Mouse (Mus musculus) olfactory bulb, adult 2 months (tissue): ENCODE measurements around the gene Chn2. TPM values are rescaled to one million over a fixed set of nuclear protein-coding genes. Genes with fewer than 3 reads are reported as not detected.

Source experiments
- H3K27ac ChIP-seq: fragments of 200-500 bp; 2 replicates; pipeline ENCODE4 v1.5.1; 2012; ENCODE audit warnings: low read depth, low read length; ENCODE audit not compliant: insufficient read depth
- H3K4me1 ChIP-seq: fragments of 200-500 bp; 2 replicates; pipeline ENCODE4 v1.6.1; 2012; ENCODE audit warnings: low read length; ENCODE audit not compliant: control insufficient read depth, insufficient read depth
- H3K4me3 ChIP-seq: fragments of 200-500 bp; 2 replicates; pipeline ENCODE4 v1.5.1; 2012; ENCODE audit warnings: mild to moderate bottlenecking, low read depth, low read length, moderate library complexity; ENCODE audit not compliant: insufficient read depth
- CTCF ChIP-seq: fragments of 200-500 bp; IDR thresholded peaks from 2 replicates; pipeline ENCODE4 v1.5.1; 2012; ENCODE audit warnings: low read depth, mild to moderate bottlenecking, low read length, moderate library complexity; ENCODE audit not compliant: insufficient read depth
- POLR2A ChIP-seq: fragments of 200-500 bp; IDR thresholded peaks from 2 replicates; pipeline ENCODE4 v1.6.1; 2012; ENCODE audit warnings: mild to moderate bottlenecking, low read depth, low read length, moderate library complexity; ENCODE audit not compliant: insufficient read depth
- WGBS: fragments of 180-500 bp; shearing (Covaris S2); methylation state at CpG from one replicate; pipeline ENCODE4 v1.1.7; 2018; 5-methylcytosine and 5-hydroxymethylcytosine counted together
- polyA plus RNA-seq: library from polyadenylated mRNA; stranded (reverse); fragments of >200 nt; gene quantifications from 2 replicates; pipeline ENCODE4 v1.2.4, GENCODE M21; 2012; ENCODE audit warnings: low replicate concordance; ENCODE audit not compliant: missing spikeins, insufficient read depth, insufficient read length

The Chn2 gene
- polyA plus RNA-seq, 1 experiment: not detected

DNA sequence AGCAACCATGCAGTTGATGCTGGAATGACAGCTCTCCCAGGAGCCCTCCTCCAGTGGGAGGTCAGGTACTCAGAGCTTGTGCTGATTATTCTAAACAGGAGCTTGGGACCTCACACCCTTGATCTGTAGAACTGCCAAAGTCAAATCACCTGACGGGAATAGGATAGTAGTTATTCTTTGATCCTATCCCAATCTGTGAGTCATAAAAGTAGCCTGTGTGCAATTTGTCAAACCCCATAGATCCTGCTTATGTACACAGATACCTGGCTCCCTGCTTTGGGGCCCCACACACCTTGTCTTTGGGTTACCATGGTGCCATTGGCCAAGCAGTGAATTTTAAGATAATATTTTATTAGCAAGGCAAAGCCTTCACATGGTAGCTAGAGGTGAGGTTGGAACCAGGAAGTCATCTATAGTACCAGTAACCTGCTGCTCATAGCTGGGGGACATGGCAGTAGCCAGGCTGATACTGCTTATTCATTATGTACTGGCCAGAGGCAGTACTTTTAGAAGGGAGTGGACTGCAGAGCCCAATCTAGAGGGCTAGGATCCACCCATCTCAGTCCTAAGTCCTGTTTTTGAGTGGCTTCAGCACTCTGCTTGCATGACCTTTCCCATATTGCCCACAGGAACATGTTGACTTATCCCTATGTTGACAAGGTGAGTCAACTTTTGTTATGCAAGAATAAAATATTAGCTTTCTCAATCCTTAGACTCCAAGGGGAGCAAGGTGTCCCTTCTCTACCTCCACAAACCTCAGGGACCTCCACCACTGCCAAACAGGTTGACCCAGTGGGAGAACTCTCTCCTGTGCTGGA lies 139.9 kb downstream of the Chn2 start:
- Histone ChIP-seq H3K27ac (no peak overlapping the region), H3K4me3 (no peak overlapping the region), H3K4me1 (no peaks in the 10 kb centered on the region; the same call in 1 of the 2 replicates)
- WGBS: 91% methylated on average over 1 of the region's 1 CpGs
- TF ChIP-seq POLR2A (no peak), CTCF (no peak)

DNA sequence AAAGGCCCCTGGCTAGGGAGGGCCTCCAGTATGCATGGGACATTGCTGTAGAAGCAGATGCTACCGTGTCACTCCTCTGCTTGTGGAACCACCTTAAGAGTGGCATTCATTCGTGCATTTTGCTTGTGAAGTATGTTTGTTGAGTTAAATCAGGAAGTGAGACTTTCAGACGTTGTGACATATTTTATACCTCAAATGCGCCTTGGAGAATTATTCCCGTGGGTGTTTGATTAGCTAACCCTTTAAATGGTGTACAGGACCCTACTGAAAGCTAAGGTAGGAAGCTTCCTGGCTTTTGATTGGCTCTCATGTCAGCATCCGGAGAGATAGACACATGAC lies 140.5 kb downstream of the Chn2 start:
- TF ChIP-seq CTCF (no peak), POLR2A (no peak)
- H3K27ac ChIP-seq: no peak overlapping the region
- no peaks in the 10 kb centered on the region; the same call in 1 of the 2 replicates for H3K4me1 ChIP-seq
- no peak overlapping the region for H3K4me3 ChIP-seq
- 85% methylated on average over 6 of the region's 6 CpGs for WGBS

DNA sequence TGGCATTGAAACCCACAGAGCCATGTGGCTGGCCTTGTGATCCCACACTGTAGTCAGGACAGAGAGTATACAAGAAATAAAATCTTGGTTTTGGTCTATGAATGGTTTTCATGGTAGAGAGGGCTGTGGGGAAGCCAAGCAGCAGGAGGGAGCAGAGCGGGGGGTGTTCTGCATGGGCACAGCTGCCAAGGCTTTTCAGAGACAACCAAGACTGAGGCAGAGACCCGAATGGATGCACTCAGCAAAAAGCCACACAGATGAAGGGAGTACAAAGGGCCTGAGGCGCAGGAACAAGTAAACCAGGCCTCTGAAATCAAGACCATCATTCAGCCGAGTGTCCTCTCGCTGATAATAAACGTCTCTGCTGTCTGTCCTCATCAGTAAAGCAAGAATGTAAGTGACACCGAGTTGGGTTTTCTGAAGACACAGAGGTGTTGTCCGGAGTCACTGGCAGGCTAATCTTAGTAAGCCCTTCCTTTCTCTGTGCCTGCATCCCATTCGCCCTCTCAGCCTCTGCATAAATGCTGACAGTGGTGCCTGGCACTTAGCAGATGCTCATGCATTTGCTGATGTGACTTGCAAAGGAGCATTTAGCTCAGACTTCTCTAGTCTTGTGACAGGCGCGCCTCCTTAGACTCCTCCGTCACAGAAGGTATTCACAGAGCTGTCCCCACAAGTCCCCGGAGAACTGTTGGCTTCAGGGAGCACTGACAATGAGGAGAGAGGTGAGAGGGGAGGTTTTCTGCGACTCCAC lies 144.6 kb downstream of the Chn2 start:
- Histone ChIP-seq H3K27ac (no peak overlapping the region), H3K4me3 (no peak overlapping the region), H3K4me1 (no peaks in the 10 kb centered on the region; the same call in 1 of the 2 replicates)
- 57% methylated on average over 14 of the region's 14 CpGs for WGBS
- TF ChIP-seq POLR2A (no peak), CTCF (no peak)

DNA sequence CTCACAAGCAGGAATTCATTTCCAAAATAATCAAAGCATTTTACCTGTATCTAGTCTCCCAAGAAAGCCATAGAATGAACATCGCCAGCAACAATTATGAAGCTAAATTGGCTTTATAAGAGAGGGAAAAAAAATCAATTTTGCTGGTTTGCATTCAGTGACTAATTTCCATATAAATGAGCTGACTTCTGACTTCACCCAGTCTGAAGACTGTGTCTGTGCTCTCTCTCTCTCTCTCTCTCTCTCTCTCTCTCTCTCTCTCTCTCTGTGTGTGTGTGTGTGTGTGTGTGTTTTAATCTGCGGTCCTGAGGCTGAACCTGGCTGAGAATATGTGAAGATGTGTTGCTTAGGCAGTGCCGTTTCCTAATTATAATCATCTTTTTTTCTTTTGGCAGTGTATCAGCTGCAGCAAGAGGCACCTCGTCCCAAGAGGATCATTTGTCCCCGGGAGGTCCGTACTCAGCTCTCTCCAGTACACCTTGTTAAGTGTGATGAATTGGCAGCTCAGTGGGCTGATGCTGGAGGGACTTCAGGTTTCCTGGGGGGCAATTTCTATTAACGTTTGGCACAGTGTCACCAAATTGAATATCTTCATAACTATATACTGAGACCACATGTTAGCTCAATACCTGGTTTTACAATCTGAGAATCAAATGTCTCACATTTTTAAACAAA lies 154.4 kb downstream of the Chn2 start:
- H3K4me1 ChIP-seq: no peaks in the 10 kb centered on the region
- no peak overlapping the region for H3K4me3 ChIP-seq
- 52% methylated on average over 7 of the region's 7 CpGs for WGBS
- TF ChIP-seq CTCF (no peak), POLR2A (no peak)
- no peak overlapping the region for H3K27ac ChIP-seq

DNA sequence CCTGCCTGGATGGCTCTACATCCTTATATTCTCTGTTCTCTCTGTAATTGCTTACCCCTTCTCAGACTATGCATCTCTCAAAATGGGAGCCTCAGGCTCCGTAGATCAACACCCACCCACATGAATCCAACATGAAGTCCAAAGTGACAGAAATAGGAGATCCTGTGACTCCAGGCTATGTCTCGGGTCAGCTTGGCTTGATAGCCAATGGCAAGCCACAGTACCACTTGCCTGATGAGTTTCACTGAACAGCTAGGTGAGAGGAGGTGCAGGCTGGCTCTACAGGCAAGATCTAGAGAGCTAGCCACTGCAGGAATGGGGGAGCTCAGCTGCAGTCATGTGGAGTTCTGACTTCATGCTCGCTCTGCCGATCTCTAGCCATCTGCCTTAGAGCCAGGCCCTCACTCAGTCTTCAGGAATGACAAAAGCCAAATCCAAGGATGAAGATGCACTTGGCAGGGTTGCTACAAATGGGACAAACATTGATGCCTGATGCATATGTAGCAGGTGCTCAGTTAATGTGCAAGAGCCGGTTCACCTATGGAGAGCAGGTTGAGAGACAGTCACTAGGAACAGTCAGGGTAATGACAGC lies 158.6 kb downstream of the Chn2 start:
- 98% methylated on average over 5 of the region's 5 CpGs for WGBS
- no peak for TF ChIP-seq CTCF
- TF ChIP-seq POLR2A: no peak
- H3K27ac ChIP-seq: no peak overlapping the region

DNA sequence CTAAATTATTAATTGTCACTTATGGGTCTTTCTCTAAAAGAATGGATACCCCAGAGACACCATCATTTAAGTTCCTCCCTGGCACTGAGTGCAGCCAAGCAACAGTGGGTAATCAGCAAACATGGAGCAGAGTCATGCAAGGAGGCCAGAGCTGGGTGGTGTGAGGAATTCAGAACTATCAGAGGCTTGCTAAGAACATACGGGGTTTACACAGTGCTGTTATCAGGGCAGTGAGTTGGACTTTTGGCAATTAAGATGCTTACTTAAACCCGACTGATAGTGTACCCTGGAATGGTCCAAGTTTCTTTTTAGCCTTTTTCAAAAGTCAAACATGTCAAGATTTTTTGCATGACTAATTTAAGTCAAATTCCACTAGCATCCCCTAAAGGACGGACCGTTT lies 160.2 kb downstream of the Chn2 start:
- Histone ChIP-seq H3K27ac (no peak overlapping the region), H3K4me1 (no peaks in the 10 kb centered on the region), H3K4me3 (no peak overlapping the region)
- WGBS: 66% methylated on average over 4 of the region's 4 CpGs
- no peak for TF ChIP-seq CTCF
- no peak for TF ChIP-seq POLR2A

More for the DNA sequence above, 158.6 kb downstream of the Chn2 start:
- Histone ChIP-seq H3K4me3 (no peak overlapping the region), H3K4me1 (no peaks in the 10 kb centered on the region)

DNA sequence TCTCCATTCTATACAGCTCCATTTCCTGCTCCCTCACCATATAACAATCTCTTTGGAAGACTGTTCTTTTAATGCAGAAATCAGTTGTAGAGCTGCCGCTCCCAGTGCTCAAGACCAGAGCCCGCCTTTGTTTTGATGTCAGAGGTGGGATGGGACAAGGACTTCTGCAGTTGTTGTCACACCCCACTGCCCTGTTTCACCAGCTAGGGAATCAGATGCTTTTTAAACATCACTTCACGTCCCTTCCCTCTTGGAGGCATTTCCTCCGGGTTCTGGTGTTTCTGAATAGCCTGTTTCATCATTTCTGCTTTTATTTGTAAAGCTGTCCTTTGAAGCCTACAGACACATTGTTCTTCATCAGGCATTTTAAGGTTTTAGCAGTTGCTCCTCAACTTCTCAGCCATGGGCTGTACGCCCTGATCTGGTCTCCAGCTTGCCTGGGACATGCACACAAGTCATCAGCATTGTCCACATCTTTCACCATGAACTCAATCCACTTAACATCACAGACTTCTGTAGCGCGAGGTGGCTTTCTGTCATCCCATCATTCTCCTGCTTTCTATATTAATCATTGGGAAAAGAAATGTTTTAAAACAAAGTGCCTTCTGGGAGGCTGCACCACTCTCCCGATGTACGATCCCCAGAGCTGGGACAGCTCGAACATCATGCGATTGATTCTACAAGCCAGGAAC lies 160.8 kb downstream of the Chn2 start:
- TF ChIP-seq POLR2A (no peak), CTCF (no peak)
- H3K4me3 ChIP-seq: no peak overlapping the region
- H3K27ac ChIP-seq: no peak overlapping the region
- 89% methylated on average over 11 of the region's 11 CpGs for WGBS
- no peaks in the 10 kb centered on the region for H3K4me1 ChIP-seq

DNA sequence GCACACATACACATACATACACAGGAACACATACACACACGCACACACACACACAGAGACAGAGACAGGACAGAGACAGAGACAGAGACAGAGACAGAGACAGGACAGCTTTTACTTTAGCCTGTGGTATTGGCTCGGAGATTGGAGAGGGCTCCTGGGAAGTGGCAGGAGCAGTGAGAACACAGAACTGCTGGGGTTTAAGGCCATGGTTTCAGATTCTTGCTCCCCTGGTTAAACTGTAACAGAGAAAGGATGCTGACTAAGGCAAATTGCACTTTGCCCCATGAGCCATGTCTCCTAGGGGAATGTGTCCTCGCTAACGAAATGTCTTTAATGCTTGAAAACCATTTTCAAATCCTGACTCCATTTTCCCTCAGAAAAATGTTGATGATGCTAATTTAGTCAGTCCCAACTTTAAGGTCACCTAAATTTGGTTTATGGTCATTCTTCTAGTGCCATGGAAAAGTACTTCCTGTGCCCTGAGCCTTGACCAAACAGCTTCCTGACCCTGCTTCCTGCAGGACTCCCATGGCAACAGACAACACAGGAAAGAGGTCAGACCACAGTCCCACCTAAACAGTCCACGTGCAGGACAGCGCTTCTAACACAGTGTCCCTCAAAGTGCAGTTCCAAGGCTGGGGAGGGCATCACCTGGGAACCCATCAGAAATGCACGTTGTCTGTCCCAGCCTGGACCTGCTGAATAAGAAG lies 163.1 kb downstream of the Chn2 start:
- WGBS: 95% methylated on average over 7 of the region's 7 CpGs
- Histone ChIP-seq H3K27ac (no peak overlapping the region), H3K4me1 (no peaks in the 10 kb centered on the region), H3K4me3 (no peak overlapping the region)
- no peak for TF ChIP-seq POLR2A
